Mouse (Mus musculus): ENCODE data around the gene Ankrd23.

GRCm38 (mm10) chr1:36513718-36514117 is 23.0 kb downstream of the Ankrd23 start:
- peak; percentile 70 for TF ChIP-seq CTCF (IDR thresholded peaks at IDR 0.05; ENCODE audit: borderline replicate concordance, insufficient read depth, low read depth, low read length)
- TF ChIP-seq POLR2A (IDR thresholded peaks at IDR 0.05; ENCODE audit: borderline replicate concordance, insufficient read depth, low read length): no peak
